Mouse (Mus musculus): ENCODE measurements around the gene Olfr979.
"Not testable (repeated sequence)": the region's sequence is repeated elsewhere in the genome, so short reads cannot be mapped to it uniquely, and the experiment has no call there.

The Olfr979 gene

DNA sequence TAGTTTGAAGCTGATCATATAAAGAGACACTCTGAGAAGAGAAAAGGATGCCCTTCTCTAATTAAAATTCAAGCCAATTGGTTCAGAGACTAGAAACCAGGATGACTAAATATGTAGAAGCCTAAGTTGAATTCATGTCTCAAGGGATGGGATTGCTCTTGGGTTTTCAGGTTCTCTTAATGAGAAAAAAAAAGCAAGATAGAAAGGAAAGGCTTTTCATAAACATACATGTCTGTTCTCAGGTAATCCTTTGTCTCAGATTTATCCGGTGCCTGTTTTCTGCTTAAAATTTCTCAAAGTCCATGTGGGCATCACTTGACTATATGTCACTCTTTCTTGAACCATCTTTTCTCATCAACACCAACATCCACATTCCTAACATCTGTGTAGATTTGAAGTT is at the start of gene Olfr979:
Olfr979 (minus strand) TSS at position 101 of the 400 bp plus-strand sequence.
- DNase-seq: no peak

GRCm38 (mm10) chr9:40050138-40050537 is 46.9 kb upstream of the Olfr979 start:
- no peak for DNase-seq

DNA sequence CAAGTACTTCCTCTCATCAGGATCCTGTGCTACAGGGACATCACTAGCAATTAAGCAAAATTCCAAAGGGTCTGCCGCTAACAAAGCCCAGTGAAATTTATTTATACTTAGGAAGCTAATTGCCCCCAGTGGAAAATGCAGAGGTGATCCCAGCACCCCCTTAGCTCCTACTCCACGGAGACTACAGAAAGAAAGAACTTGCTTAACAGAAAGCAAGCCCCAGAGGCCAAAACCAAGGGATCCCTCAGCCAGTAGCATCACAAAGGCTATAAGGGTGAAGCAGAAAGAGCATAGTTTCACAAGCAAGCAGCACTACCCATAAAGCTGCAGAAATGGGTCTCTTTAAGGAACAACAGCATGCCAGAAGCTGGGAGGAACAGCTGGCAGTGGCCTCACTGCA is 17.9 kb upstream of the Olfr979 start, which contains the start of gene Olfr981:
Olfr981 (plus strand) TSS at position 301 of the 400 bp plus-strand sequence.
- no peak for DNase-seq

DNA sequence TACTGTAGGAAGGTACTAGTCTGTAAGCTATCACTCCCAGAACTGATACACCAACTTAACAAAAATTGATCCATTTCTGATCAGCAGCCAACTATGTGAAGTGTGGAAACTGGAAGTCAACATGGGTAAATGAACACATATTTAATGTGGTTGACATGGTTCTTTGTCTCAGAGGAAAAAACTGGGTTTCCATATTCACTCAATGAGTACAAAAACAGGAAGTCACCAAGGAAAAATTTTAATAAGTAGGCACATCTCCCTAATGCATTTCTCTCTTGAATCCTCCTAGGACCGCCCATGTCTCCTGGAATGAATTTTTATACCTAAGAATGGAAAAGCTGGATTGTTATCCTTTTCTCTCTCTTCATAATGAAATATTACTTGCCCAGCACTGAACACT is 6.2 kb upstream of the Olfr979 start, which contains the start of gene Olfr980:
Olfr980 (minus strand) TSS at position 101 of the 400 bp plus-strand sequence.
- no peak for DNase-seq

- DNase-seq: no peak
Observed at GRCm38 (mm10) chr9:39991813-39992212, 11.5 kb downstream of the Olfr979 start, which contains the start of gene Olfr978. Gene Olfr978 (plus strand): TSS chr9:39992113.

- not testable (repeated sequence) for DNase-seq
Observed at GRCm38 (mm10) chr9:39976581-39977145, 26.6 kb downstream of the Olfr979 start.

DNA sequence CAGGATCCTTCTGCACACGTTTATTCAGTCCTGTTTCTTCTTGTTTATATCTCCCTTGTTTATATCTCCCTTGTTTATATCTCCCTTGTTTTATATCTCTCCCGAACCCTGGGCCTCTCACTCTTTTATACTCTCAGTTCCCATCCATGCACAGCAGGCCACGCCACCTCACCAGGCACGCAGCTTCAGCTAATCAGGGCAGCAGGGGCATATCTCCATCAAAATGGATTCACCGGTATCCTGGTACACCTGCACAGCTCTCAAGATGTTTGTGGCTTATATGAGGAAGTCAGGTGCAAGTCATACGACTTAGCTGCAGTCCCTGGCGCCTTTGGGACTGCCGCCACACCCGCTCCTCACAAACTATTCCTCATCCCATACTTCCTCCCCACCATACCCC is 42.2 kb downstream of the Olfr979 start, which contains the start of gene Olfr976:
Olfr976 (minus strand) TSS at position 101 of the 400 bp plus-strand sequence.
- DNase-seq: not testable (repeated sequence)

GRCm38 (mm10) chr9:39951946-39952345 is 51.3 kb downstream of the Olfr979 start, which contains the start of gene Olfr975:
Gene Olfr975 (minus strand): TSS chr9:39952046.
- no peak for DNase-seq
